ENCODE assay signal across 25 mouse cellular contexts in the genomic region with DNA sequence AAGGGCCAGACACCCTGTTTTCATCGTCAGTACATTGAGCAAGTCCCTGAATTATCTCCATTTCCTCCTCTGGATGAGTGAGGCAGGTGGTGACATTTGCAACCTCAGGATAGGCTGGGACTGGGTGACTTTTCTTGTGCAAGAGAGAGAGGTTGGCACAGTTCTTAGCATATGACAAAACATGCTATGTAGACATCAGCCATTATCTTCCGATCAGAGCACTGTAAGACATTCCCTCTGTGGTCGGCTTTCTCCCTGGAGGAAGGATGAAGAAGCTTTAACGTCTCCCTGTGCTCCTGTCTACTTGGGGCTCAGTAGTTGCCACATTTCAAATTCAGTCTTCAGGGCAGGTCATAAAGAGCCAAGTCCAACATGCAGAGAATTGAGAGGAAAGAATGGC. TPM values are rescaled to one million over a fixed set of nuclear protein-coding genes. Genes with fewer than 3 reads are reported as not detected.
DNase-seq lines count a peak whose midpoint lies in the region; ATAC-seq and TF ChIP-seq lines count a peak whose summit lies in the region.
"Had no signal": no experiment of that assay in that cellular context is flagged by ENCODE, and none has a peak within 500 bp of the region (broad histone marks: within the 10 kb centered on the region; RNA-seq: fewer than 3 reads in every experiment).

No protein-coding gene starts in this region.

- no peaks in the 10 kb centered on the region for H3K36me3 ChIP-seq in liver, adult 2 months (ENCODE audit: control insufficient read depth, insufficient read depth, low read length)
- no peaks in the 10 kb centered on the region for H3K36me3 ChIP-seq in liver, postnatal 0 days (replicated peaks; ENCODE audit: insufficient read depth, low read length)
- H3K36me3 ChIP-seq in midbrain, embryonic 11.5 days (ENCODE audit: control insufficient read depth, insufficient read depth, low read length), result no peaks in the 10 kb centered on the region
- H3K36me3 ChIP-seq in midbrain, embryonic 14.5 days (ENCODE audit: control insufficient read depth, insufficient read depth, low read length), result no peaks in the 10 kb centered on the region
- H3K36me3 ChIP-seq: G1E had no signal

- H3K9me3 ChIP-seq in liver, postnatal 0 days (ENCODE audit: low read length), result no peaks in the 10 kb centered on the region
- H3K9me3 ChIP-seq in midbrain, embryonic 11.5 days (ENCODE audit: control insufficient read depth, low read length), result no peaks in the 10 kb centered on the region
- H3K9me3 ChIP-seq in midbrain, embryonic 14.5 days (ENCODE audit: control insufficient read depth, low read length), result no peaks in the 10 kb centered on the region

- ATAC-seq in liver, postnatal 0 days, result no peak
- ATAC-seq in midbrain, embryonic 11.5 days (ENCODE audit: low FRiP score), result no peak
- no peak for ATAC-seq in midbrain, embryonic 14.5 days (ENCODE audit: low FRiP score, low TSS enrichment)
- no peak for ATAC-seq in activated CD4-positive, CD25-positive, alpha-beta regulatory T cell, adult 4 months
- ATAC-seq: CD4-positive, CD25-positive, alpha-beta regulatory T cell, adult 4 months; Patski had no signal

- 75% methylated on average over 4 of the region's 4 CpGs for WGBS in liver, adult 2 months
- 75% methylated on average over 4 of the region's 4 CpGs for WGBS in liver, postnatal 0 days (ENCODE audit: insufficient replicate concordance)
- WGBS in midbrain, embryonic 11.5 days, result 94% methylated on average over 4 of the region's 4 CpGs
- WGBS in midbrain, embryonic 14.5 days, result 88% methylated on average over 4 of the region's 4 CpGs

- TF ChIP-seq CTCF in liver, adult 2 months (IDR thresholded peaks at IDR 0.05; ENCODE audit: low read depth, low read length), result no peak
- TF ChIP-seq CTCF in liver, postnatal 0 days (IDR thresholded peaks at IDR 0.05; ENCODE audit: low read depth), result no peak

- no peaks in the 10 kb centered on the region for H3K79me2 ChIP-seq in liver, adult 2 months (ENCODE audit: control insufficient read depth, insufficient read depth, low read length)

- 0 out of 2 replicates have a peak, but pooled peaks cover 2% of the 10 kb centered on the region for H3K27me3 ChIP-seq in liver, adult 2 months (ENCODE audit: control insufficient read depth, insufficient read depth, low read length)
- no peaks in the 10 kb centered on the region for H3K27me3 ChIP-seq in liver, postnatal 0 days (ENCODE audit: insufficient read depth, low read length)
- no peaks in the 10 kb centered on the region for H3K27me3 ChIP-seq in midbrain, embryonic 11.5 days (ENCODE audit: control insufficient read depth, insufficient read depth, low read length)
- H3K27me3 ChIP-seq in midbrain, embryonic 14.5 days (ENCODE audit: control insufficient read depth, insufficient read depth, low read length), result no peaks in the 10 kb centered on the region

- no peak overlapping the region for H3K9ac ChIP-seq in liver, adult 2 months (ENCODE audit: low read depth, low read length)
- H3K9ac ChIP-seq in liver, postnatal 0 days (replicated peaks), result no peak overlapping the region
- H3K9ac ChIP-seq in midbrain, embryonic 11.5 days (ENCODE audit: low read length), result no peak overlapping the region
- no peak overlapping the region for H3K9ac ChIP-seq in midbrain, embryonic 14.5 days (replicated peaks; ENCODE audit: low read length)

- H3K4me1 ChIP-seq in liver, adult 2 months (ENCODE audit: control insufficient read depth, insufficient read depth, low read length), result no peaks in the 10 kb centered on the region
- no peaks in the 10 kb centered on the region for H3K4me1 ChIP-seq in liver, postnatal 0 days (ENCODE audit: insufficient read depth)
- H3K4me1 ChIP-seq in midbrain, embryonic 11.5 days (ENCODE audit: control insufficient read depth, insufficient read depth, low read length), result no peaks in the 10 kb centered on the region
- no peaks in the 10 kb centered on the region for H3K4me1 ChIP-seq in midbrain, embryonic 14.5 days (ENCODE audit: control insufficient read depth, insufficient read depth, low read length)

- no peak for TF ChIP-seq EP300 in liver, postnatal 0 days (IDR thresholded peaks at IDR 0.05; ENCODE audit: low read depth)

- peak; percentile 35 for DNase-seq in liver, adult 2 months (ENCODE audit: extremely low read depth, low read depth, low spot score)
- no peak for DNase-seq in liver, postnatal 0 days
- peak; percentile 21 for DNase-seq in midbrain, embryonic 11.5 days (ENCODE audit: low spot score, missing footprints)
- no peak for DNase-seq in midbrain, embryonic 14.5 days
- DNase-seq in fat pad, adult 2 months (ENCODE audit: extremely low read depth, low read depth, low spot score), result peak; percentile 92
- DNase-seq in gonadal fat pad, adult 2 months (ENCODE audit: low read depth), result peak; percentile 92
- no peak for DNase-seq in urinary bladder, postnatal 14 days (ENCODE audit: low spot score)
- DNase-seq: adrenal gland, adult 2 months; adrenal gland, adult 8-10 months; adrenal gland, postnatal 10 days; adrenal gland, postnatal 14 days; adrenal gland, postnatal 25 days; adrenal gland, postnatal 36 days; B cell, adult 2 months; cerebellum, adult 11 months; cerebellum, adult 11-12 months; cerebellum, adult 18-20 months had no signal

- no peak overlapping the region for H3K27ac ChIP-seq in liver, adult 2 months (replicated peaks; ENCODE audit: insufficient read depth, low read depth, low read length)
- no peak overlapping the region for H3K27ac ChIP-seq in liver, postnatal 0 days (ENCODE audit: low read depth)
- no peak overlapping the region for H3K27ac ChIP-seq in midbrain, embryonic 11.5 days (ENCODE audit: low read depth, low read length)
- no peak overlapping the region for H3K27ac ChIP-seq in midbrain, embryonic 14.5 days (replicated peaks; ENCODE audit: low read depth, low read length)

- H3K4me2 ChIP-seq in liver, postnatal 0 days (ENCODE audit: low read depth, low read length), result no peak overlapping the region
- no peak overlapping the region for H3K4me2 ChIP-seq in midbrain, embryonic 11.5 days
- no peak overlapping the region for H3K4me2 ChIP-seq in midbrain, embryonic 14.5 days (ENCODE audit: low read length)

- H3K4me3 ChIP-seq in liver, adult 2 months (ENCODE audit: insufficient read depth, low read depth, low read length), result no peak overlapping the region
- H3K4me3 ChIP-seq in liver, postnatal 0 days (ENCODE audit: low read depth, low read length), result no peak overlapping the region
- no peak overlapping the region for H3K4me3 ChIP-seq in midbrain, embryonic 11.5 days (ENCODE audit: low read depth, low read length)
- no peak overlapping the region for H3K4me3 ChIP-seq in midbrain, embryonic 14.5 days (replicated peaks; ENCODE audit: low read depth, low read length)

- no peak for TF ChIP-seq POLR2A in liver, adult 2 months (IDR thresholded peaks at IDR 0.05; ENCODE audit: extremely low read depth, insufficient read depth, low read length)

RNA-seq across cellular contexts. Expression of gene Cuzd1, which starts 57.8 kb away (rescaled TPM):
- total RNA-seq in liver, adult 2 months (2014; rRNA removed), result 0.47 and 4.0 TPM in 2 replicates
- not detected in 2 replicates for polyA plus RNA-seq in liver, adult 2 months (2012; rRNA removed)
- 0.05 TPM in 1 of 2 replicates, not detected in the other for polyA plus RNA-seq in liver, postnatal 0 days (2015; fragmentation: Nextera tagmentation; extraction: Ambion mirVana)
- polyA plus RNA-seq in midbrain, embryonic 11.5 days (2014; fragmentation: Nextera tagmentation; extraction: Ambion mirVana), result not detected in 2 replicates
- polyA plus RNA-seq in midbrain, embryonic 14.5 days (2014; fragmentation: Nextera tagmentation; extraction: Ambion mirVana), result not detected in 2 replicates
- 2,056 and 2,398 TPM in 2 replicates for polyA plus RNA-seq in gonadal fat pad, adult 2 months (2012; rRNA removed)
- not detected for polyA plus RNA-seq in activated CD4-positive, CD25-positive, alpha-beta regulatory T cell, adult 4 months (2017; shearing (Covaris generic))
- total RNA-seq: adrenal gland, adult 18-20 months; adrenal gland, adult 2 months; adrenal gland, adult 8-10 months; adrenal gland, postnatal 10 days; adrenal gland, postnatal 14 days; adrenal gland, postnatal 25 days; adrenal gland, postnatal 36 days; CH12.LX; MEL had no signal
- polyA plus RNA-seq: adrenal gland, adult 2 months; C2C12; CD4-positive, CD25-positive, alpha-beta regulatory T cell, adult 4 months; G1E; Patski had no signal

Comparison
In these comparisons a context has a peak if more than half of its experiments do, and no peak if none do; other contexts are left out.
1. DNase-seq: peak in liver, adult 2 months (single experiment), midbrain, embryonic 11.5 days (single experiment), fat pad, adult 2 months (single experiment) and gonadal fat pad, adult 2 months (single experiment); none in liver, postnatal 0 days (single experiment), midbrain, embryonic 14.5 days (single experiment) and urinary bladder, postnatal 14 days (single experiment).
2. RNA of gene Cuzd1, which starts 57.8 kb away (polyA plus RNA-seq): 2,056 to 2,398 TPM in gonadal fat pad, adult 2 months; not detected in midbrain, embryonic 14.5 days, not detected in liver, adult 2 months, 0.05 TPM in liver, postnatal 0 days, not detected in midbrain, embryonic 11.5 days and not detected in activated CD4-positive, CD25-positive, alpha-beta regulatory T cell, adult 4 months; every median in the first group is over 1,000 times any median in the second.